Mouse (Mus musculus) stomach, postnatal 0 days (tissue): ENCODE measurements around the gene Il31ra.

ENCODE experiments used
- CTCF ChIP-seq: IDR thresholded peaks from 2 replicates; pipeline ENCODE4 v1.5.1; 2016; ENCODE audit warnings: antibody characterized with exemption, low read depth, mild to moderate bottlenecking, moderate library complexity
- EP300 ChIP-seq: optimal IDR thresholded peaks from 2 replicates; pipeline ENCODE3; 2016; ENCODE audit warnings: antibody characterized with exemption

GRCm38 (mm10) chr13:112590254-112590653, 3.9 kb downstream of the Il31ra start:
- no peak for TF ChIP-seq EP300
- TF ChIP-seq CTCF: no peak
